Mouse (Mus musculus) MEL (cell line): Measurements from ENCODE around the gene Supt3. TPM values are rescaled to one million over a fixed set of nuclear protein-coding genes. Genes with fewer than 3 reads are reported as not detected.

ENCODE experiments used
- DNase-seq: peaks from one replicate; pipeline ENCODE4 v3.0.0; 2011; ENCODE audit warnings: low read depth, low spot score
- H3K27ac ChIP-seq: 2 replicates; pipeline ENCODE4 v1.5.1; 2012; ENCODE audit warnings: low read depth, mild to moderate bottlenecking, control low read depth, low read length, moderate library complexity; ENCODE audit not compliant: control insufficient read depth
- H3K27me3 ChIP-seq, 2 experiments: fragments of 150-350 bp in 1 of 2; sonication (generic) in 1 of 2; 2 replicates each; pipeline ENCODE4 v1.6.1; 2012; ENCODE audit warnings: low read length in 2 of 2, mild to moderate bottlenecking in 2 of 2, improper control_type of control experiment in 1 of 2, moderate library complexity in 1 of 2; ENCODE audit not compliant: insufficient read depth in 2 of 2, control insufficient read depth in 1 of 2
- H3K36me3 ChIP-seq, 2 experiments: 2 replicates each; pipeline ENCODE4 v1.6.1; 2012 to 2014; ENCODE audit warnings: low read length in 2 of 2, improper control_type of control experiment in 1 of 2, inconsistent platforms in 1 of 2, mild to moderate bottlenecking in 1 of 2; ENCODE audit not compliant: insufficient read depth in 2 of 2, control insufficient read depth in 1 of 2
- H3K4me1 ChIP-seq, 2 experiments: fragments of 150-350 bp in 1 of 2; sonication (generic) in 1 of 2; 2 replicates each; pipeline ENCODE4 v1.6.1; 2012; ENCODE audit warnings: low read length in 2 of 2, improper control_type of control experiment in 1 of 2, mild to moderate bottlenecking in 1 of 2; ENCODE audit not compliant: insufficient read depth in 2 of 2, control insufficient read depth in 1 of 2
- H3K4me3 ChIP-seq, 2 experiments: fragments of 150-350 bp in 1 of 2; sonication (generic) in 1 of 2; 2 replicates each; pipeline ENCODE4 v1.5.1; 2012; ENCODE audit warnings: low read depth in 2 of 2, low read length in 2 of 2, mild to moderate bottlenecking in 2 of 2, moderate library complexity in 2 of 2, control low read depth in 1 of 2, improper control_type of control experiment in 1 of 2; ENCODE audit not compliant: control insufficient read depth in 1 of 2, insufficient read depth in 1 of 2
- H3K79me2 ChIP-seq: 2 replicates; pipeline ENCODE4 v1.6.1; 2012; ENCODE audit warnings: mild to moderate bottlenecking, low read length, moderate library complexity; ENCODE audit not compliant: control insufficient read depth, poor library complexity, insufficient read depth
- H3K9ac ChIP-seq: 2 replicates; pipeline ENCODE4 v1.6.1; 2012; ENCODE audit warnings: low read depth, mild to moderate bottlenecking, control low read depth, low read length, moderate library complexity; ENCODE audit not compliant: control insufficient read depth, poor library complexity, severe bottlenecking
- H3K9me3 ChIP-seq: fragments of 150-350 bp; sonication (generic); replicated peaks from 2 replicates; pipeline ENCODE4 v1.6.1; 2012; ENCODE audit warnings: mild to moderate bottlenecking, low read length, improper control_type of control experiment, moderate library complexity; ENCODE audit not compliant: insufficient read depth
- E2F4 ChIP-seq: IDR thresholded peaks from 2 replicates; pipeline ENCODE4 v1.6.1; 2011; ENCODE audit warnings: low read depth, low read length, improper control_type of control experiment, borderline replicate concordance
- ELF1 ChIP-seq: IDR thresholded peaks from 2 replicates; pipeline ENCODE4 v1.6.1; 2014; ENCODE audit warnings: low read depth, mild to moderate bottlenecking, inconsistent platforms, low read length, improper control_type of control experiment, moderate library complexity
- EP300 ChIP-seq, 2 experiments: IDR thresholded peaks; 2 replicates each; pipeline ENCODE4 v1.6.1; 2011; ENCODE audit warnings: improper control_type of control experiment in 2 of 2, low read length in 2 of 2, low read depth in 1 of 2, mild to moderate bottlenecking in 1 of 2
- ETS1 ChIP-seq: IDR thresholded peaks from 2 replicates; pipeline ENCODE4 v1.6.1; 2012; ENCODE audit warnings: low read depth, mild to moderate bottlenecking, inconsistent platforms, low read length, improper control_type of control experiment, moderate library complexity
- GATA1 ChIP-seq: IDR thresholded peaks from 2 replicates; pipeline ENCODE4 v1.6.1; 2011; ENCODE audit warnings: low read depth, low read length, improper control_type of control experiment
- KAT2A ChIP-seq: conservative IDR thresholded peaks from 2 replicates; pipeline ENCODE4 v1.6.1; 2012; ENCODE audit warnings: low read depth, low read length, improper control_type of control experiment, inconsistent platforms
- MAX ChIP-seq: IDR thresholded peaks from 2 replicates; pipeline ENCODE4 v1.6.1; 2011; ENCODE audit warnings: low read length, improper control_type of control experiment
- MEF2A ChIP-seq: IDR thresholded peaks from 2 replicates; pipeline ENCODE4 v1.6.1; 2014; ENCODE audit warnings: low read depth, mild to moderate bottlenecking, inconsistent platforms, low read length, improper control_type of control experiment; ENCODE audit not compliant: poor library complexity, insufficient replicate concordance, severe bottlenecking; ENCODE audit errors: extremely low read depth
- NELFE ChIP-seq: IDR thresholded peaks from 2 replicates; pipeline ENCODE4 v1.6.1; 2011; ENCODE audit warnings: low read depth, low read length, improper control_type of control experiment
- NRF1 ChIP-seq: IDR thresholded peaks from 2 replicates; pipeline ENCODE4 v1.6.1; 2014; ENCODE audit warnings: low read depth, mild to moderate bottlenecking, inconsistent platforms, low read length, improper control_type of control experiment, moderate library complexity; ENCODE audit not compliant: poor library complexity, insufficient read depth, severe bottlenecking
- RAD21 ChIP-seq: IDR thresholded peaks from 2 replicates; pipeline ENCODE4 v1.6.1; 2011; ENCODE audit warnings: mild to moderate bottlenecking, low read depth, low read length, improper control_type of control experiment
- SIN3A ChIP-seq: IDR thresholded peaks from 2 replicates; pipeline ENCODE4 v1.6.1; 2012; ENCODE audit warnings: low read length, improper control_type of control experiment, inconsistent platforms
- SMC3 ChIP-seq: IDR thresholded peaks from 2 replicates; pipeline ENCODE4 v1.6.1; 2011; ENCODE audit warnings: low read depth, low read length, improper control_type of control experiment
- TBP ChIP-seq: IDR thresholded peaks from 2 replicates; pipeline ENCODE4 v1.8.0; 2011; ENCODE audit warnings: low read depth, low read length, improper control_type of control experiment
- TCF12 ChIP-seq: IDR thresholded peaks from 2 replicates; pipeline ENCODE4 v1.6.1; 2014; ENCODE audit warnings: low read depth, mild to moderate bottlenecking, inconsistent platforms, low read length, improper control_type of control experiment, moderate library complexity
- UBTF ChIP-seq: IDR thresholded peaks from 2 replicates; pipeline ENCODE4 v1.6.1; 2012; ENCODE audit warnings: low read depth, mild to moderate bottlenecking, inconsistent platforms, low read length, improper control_type of control experiment, moderate library complexity, borderline replicate concordance; ENCODE audit not compliant: insufficient read depth
- USF1 ChIP-seq: IDR thresholded peaks from 2 replicates; pipeline ENCODE4 v1.6.1; 2014; ENCODE audit warnings: low read depth, mild to moderate bottlenecking, inconsistent platforms, low read length, improper control_type of control experiment, moderate library complexity
- polyA plus RNA-seq, 2 experiments: library from polyadenylated mRNA; stranded (reverse) in 1 of 2; unstranded in 1 of 2; fragments of >175 nt in 1 of 2; fragments of >200 nt in 1 of 2; gene quantifications; 2 replicates each; pipeline versions ENCODE4 v1.2.1 to v1.2.4; 2012; ENCODE audit warnings: low replicate concordance in 2 of 2, low read depth in 1 of 2; ENCODE audit not compliant: insufficient read length in 2 of 2, insufficient read depth in 1 of 2, missing spikeins in 1 of 2
- total RNA-seq: library from RNA; depleted of rRNA; stranded (reverse); fragments of 300-350 nt; gene quantifications from 2 replicates; pipeline ENCODE4 v1.2.3, GENCODE M21; 2012

The Supt3 gene
- total and polyA plus RNA-seq, 3 experiments: 7.0 to 28.6 TPM; not detected in 1

- Histone ChIP-seq H3K4me3 (no peak overlapping the region), H3K9ac (no peak overlapping the region), H3K27ac (no peak overlapping the region), H3K27me3 (no peaks in the 10 kb centered on the region; a peak in 1 of 4 replicates), H3K79me2 (no peaks in the 10 kb centered on the region), H3K36me3 (no peaks in the 10 kb centered on the region), H3K4me1 (no peaks in the 10 kb centered on the region), H3K9me3 (no peaks in the 10 kb centered on the region)
- TF ChIP-seq SMC3 (no peak), E2F4 (no peak), UBTF (no peak), ETS1 (no peak), KAT2A (no peak), NRF1 (no peak), RAD21 (no peak), ELF1 (no peak), MEF2A (no peak), MAX (no peak), SIN3A (no peak), TBP (no peak), GATA1 (no peak), NELFE (no peak)
- DNase-seq: no peak
These were observed 346.9 kb downstream of the Supt3 start for GRCm38 (mm10) chr17:45123856-45124255.

- Histone ChIP-seq H3K79me2 (no peaks in the 10 kb centered on the region), H3K27ac (no peak overlapping the region)
- TF ChIP-seq TCF12: no peak
- no peak for TF ChIP-seq KAT2A
- TF ChIP-seq EP300 (IDR thresholded peaks at IDR 0.05; ENCODE audit: low read depth in 1 of 2, low read length in 2 of 2): no peak
- no peak for TF ChIP-seq ETS1
- no peak for TF ChIP-seq USF1
- TF ChIP-seq, all 39 proteins: peak for 0
- no peaks in the 10 kb centered on the region for H3K4me1 ChIP-seq
- H3K36me3 ChIP-seq: no peaks in the 10 kb centered on the region
- H3K4me3 ChIP-seq: no peak overlapping the region
- no peaks in the 10 kb centered on the region; a peak in 1 of 4 replicates for H3K27me3 ChIP-seq
- H3K9me3 ChIP-seq: no peaks in the 10 kb centered on the region
- no peak overlapping the region for H3K9ac ChIP-seq
- DNase-seq: no peak
These were observed 351.7 kb downstream of the Supt3 start for GRCm38 (mm10) chr17:45128611-45129010.
